Mouse (Mus musculus): Measurements from ENCODE around the gene Chst15. TPM values are rescaled to one million over a fixed set of nuclear protein-coding genes. Genes with fewer than 3 reads are reported as not detected.

The Chst15 gene
- polyA plus RNA-seq, 1 experiment from 2014 or later, result 24.4 TPM

DNA sequence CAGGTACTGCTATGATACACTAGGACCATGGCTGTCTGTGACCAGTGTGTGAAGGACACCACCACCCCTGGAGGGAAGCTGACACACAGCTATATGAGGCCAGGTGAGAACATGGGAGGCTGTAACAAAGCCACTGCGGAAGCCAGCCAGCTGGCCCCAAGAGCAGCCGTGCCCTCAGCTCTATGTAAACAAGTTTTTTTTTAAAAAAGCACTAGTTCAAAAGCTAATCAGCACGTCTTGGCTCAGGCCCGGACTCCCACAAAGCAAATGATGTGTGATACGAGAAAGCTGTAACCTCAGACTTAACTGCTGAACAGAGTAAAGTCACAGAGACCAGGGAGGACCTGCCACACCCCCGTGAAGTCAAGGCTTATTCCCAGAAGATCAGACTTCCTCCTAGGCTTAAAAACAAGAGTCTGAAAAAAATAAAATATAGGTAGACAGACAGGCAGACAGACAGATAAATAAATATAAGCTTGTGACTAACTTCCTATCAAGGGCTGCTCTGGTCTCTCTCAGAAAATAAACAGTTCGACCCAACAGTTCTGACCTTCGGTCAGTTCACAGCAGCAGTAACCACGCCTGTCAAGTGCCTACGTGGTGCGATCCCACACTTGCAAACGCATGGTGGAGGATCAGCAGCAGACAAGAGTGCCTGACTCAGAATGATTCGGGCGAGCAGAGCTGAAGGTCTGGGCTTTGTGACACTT lies 30.2 kb downstream of the Chst15 start:
- H3K4me1 ChIP-seq (replicated peaks), result peaks cover 68% of the 10 kb centered on the region
- no peaks in the 10 kb centered on the region for H3K9me3 ChIP-seq
- no peaks in the 10 kb centered on the region for H3K36me3 ChIP-seq
- peak overlapping the region; percentile 55 for H3K27ac ChIP-seq
- WGBS, result 38% methylated on average over 14 of the region's 14 CpGs
- H3K4me3 ChIP-seq, result no peak overlapping the region
- ATAC-seq (ENCODE audit: low FRiP score), result no peak
- no peak overlapping the region for H3K9ac ChIP-seq
- H3K27me3 ChIP-seq, result no peaks in the 10 kb centered on the region
- H3K4me2 ChIP-seq, result no peak overlapping the region

DNA sequence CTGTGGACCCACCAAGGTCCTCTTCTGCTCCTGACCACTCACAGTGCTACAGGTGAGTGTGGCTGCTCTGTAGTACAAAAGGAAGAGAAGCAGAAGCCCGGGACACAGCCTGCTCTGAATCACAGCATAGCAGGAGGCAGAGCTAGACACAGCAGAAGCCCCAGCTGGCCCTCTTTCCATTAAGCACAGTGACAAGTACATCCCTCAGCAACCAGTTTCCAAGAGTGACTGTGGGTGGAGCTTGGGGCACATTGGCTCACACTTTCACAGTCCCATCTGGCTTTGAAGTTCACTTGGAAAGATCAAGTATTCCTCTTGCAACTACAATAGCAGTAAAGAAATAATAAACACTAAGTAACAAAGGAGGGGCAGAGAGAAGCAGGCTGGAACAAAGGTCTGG lies 32.2 kb downstream of the Chst15 start:
- 0 out of 2 replicates have a peak, but pooled peaks have one; percentile 33 for ATAC-seq (ENCODE audit: low FRiP score)
- peak overlapping the region; percentile 83 for H3K27ac ChIP-seq
- WGBS, result 0% methylated on average over 1 of the region's 1 CpGs
- no peak overlapping the region for H3K9ac ChIP-seq
- no peak overlapping the region for H3K4me2 ChIP-seq
- H3K4me1 ChIP-seq (replicated peaks), result peaks cover 80% of the 10 kb centered on the region
- no peak overlapping the region for H3K4me3 ChIP-seq
- no peaks in the 10 kb centered on the region for H3K9me3 ChIP-seq
- no peaks in the 10 kb centered on the region for H3K27me3 ChIP-seq
- H3K36me3 ChIP-seq, result no peaks in the 10 kb centered on the region

DNA sequence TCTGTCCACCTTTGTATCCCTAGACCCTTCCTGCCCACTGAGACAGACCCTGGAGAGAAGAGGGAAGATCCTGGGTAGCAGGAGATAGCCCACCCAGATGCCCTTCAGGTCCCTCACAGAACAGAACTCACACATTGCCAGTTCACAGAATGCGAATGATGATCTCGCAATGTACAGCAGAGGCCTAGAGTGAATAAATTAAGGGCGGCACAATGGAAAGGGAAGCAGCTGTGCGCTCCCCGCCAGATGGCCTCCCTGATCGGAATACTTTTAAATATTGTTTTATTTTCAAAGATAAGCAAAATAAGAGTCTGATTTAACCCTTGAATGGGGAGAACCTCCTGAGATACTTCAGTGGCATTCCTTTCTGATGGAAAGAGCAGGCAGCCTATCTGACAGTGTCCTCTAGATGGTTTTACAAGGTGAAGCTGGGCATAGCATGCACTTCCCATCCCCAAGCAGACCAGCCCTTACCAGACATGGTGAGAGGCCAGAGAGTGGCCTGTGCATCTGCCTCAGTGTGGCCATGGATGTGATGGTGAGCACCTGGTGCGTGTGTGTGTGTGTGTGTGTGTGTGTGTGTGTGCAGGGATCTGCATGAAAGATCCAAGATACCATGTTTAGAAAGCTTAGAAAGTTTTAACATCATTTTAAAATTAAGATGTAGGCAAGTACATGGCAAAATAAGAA lies 32.8 kb downstream of the Chst15 start:
- Histone ChIP-seq H3K27me3 (no peaks in the 10 kb centered on the region), H3K9me3 (no peaks in the 10 kb centered on the region), H3K4me3 (no peak overlapping the region), H3K9ac (0 out of 2 replicates have a peak overlapping the region, but pooled peaks have one; percentile 49), H3K27ac (peak overlapping the region; percentile 83), H3K4me2 (no peak overlapping the region), H3K36me3 (no peaks in the 10 kb centered on the region), H3K4me1 (replicated peaks) (peaks cover 80% of the 10 kb centered on the region)
- ATAC-seq (ENCODE audit: low FRiP score), result no peak; the same call in 1 of the 2 replicates
- WGBS, result 24% methylated on average over 7 of the region's 7 CpGs

DNA sequence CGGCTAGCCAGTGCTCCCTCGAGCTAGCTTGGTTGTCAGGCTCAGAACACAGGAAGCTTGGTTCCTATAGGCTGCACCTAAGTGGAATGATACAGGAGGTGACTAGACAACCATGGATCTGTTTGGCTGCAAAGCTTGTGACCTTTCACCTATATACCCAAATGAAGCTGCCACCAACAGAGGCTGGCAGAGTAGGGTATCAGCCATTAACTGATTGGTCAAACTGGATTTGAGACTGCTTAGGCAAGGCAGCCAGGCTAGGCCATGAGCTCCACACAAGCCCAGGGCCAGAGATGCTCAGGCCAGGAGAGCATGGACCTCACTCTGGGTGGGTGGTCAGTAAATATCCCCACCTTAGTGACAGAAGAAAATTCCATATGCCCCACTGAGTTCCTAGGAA lies 34.5 kb downstream of the Chst15 start:
- Histone ChIP-seq H3K4me3 (no peak overlapping the region), H3K4me1 (replicated peaks) (peaks cover 81% of the 10 kb centered on the region), H3K4me2 (no peak overlapping the region), H3K27me3 (no peaks in the 10 kb centered on the region), H3K9me3 (no peaks in the 10 kb centered on the region), H3K36me3 (no peaks in the 10 kb centered on the region), H3K27ac (peak overlapping the region; percentile 31; the same call in 1 of the 2 replicates), H3K9ac (no peak overlapping the region)
- WGBS, result 91% methylated on average over 2 of the region's 2 CpGs
- no peak for ATAC-seq (ENCODE audit: low FRiP score)

DNA sequence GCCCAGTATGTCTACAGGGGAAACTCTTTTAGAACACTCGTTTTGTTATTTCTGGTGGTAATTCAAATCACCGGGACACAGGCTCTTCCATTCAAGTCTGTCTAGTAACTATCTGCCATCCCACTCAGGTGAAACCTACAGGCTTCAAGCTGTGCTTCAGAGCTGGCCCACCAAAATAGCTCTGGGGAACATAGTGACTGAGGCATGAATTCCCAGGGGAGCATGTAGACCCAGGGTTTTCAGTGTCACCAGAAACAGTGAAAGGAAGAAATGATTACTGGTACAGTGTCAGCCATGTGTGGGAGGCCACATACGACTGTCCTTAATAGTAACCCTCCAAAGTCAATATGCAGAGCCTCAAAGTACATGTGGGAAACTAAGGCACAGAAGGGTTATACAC lies 34.9 kb downstream of the Chst15 start:
- H3K27ac ChIP-seq, result peak overlapping the region; percentile 31; the same call in 1 of the 2 replicates
- 76% methylated on average over 3 of the region's 3 CpGs for WGBS
- no peaks in the 10 kb centered on the region for H3K36me3 ChIP-seq
- no peaks in the 10 kb centered on the region for H3K9me3 ChIP-seq
- H3K4me1 ChIP-seq (replicated peaks), result peaks cover 80% of the 10 kb centered on the region
- no peaks in the 10 kb centered on the region for H3K27me3 ChIP-seq
- H3K4me3 ChIP-seq, result no peak overlapping the region
- H3K4me2 ChIP-seq, result no peak overlapping the region
- ATAC-seq (ENCODE audit: low FRiP score), result no peak
- H3K9ac ChIP-seq, result no peak overlapping the region

DNA sequence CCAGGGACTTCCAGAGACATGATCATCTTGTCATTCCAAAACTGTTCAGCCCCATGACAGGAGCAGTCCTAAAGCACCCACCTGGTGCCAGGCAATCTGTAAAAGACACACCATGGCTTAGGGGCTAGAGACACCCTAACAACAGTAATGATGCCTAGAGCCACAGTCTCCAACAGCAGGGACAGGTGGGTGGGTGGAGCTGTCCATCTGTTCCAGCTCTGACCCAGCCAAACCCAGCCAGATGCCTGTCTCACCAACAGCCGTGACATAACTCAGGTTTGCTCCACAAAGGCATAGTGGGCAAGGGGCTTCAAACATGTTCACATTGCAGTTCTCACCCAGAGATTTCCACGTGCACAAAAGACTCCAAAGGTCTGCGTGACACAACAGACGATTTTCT lies 35.3 kb downstream of the Chst15 start:
- Histone ChIP-seq H3K36me3 (no peaks in the 10 kb centered on the region), H3K27ac (peak overlapping the region; percentile 31), H3K4me3 (no peak overlapping the region), H3K9me3 (no peaks in the 10 kb centered on the region), H3K9ac (no peak overlapping the region), H3K27me3 (no peaks in the 10 kb centered on the region), H3K4me1 (replicated peaks) (peaks cover 79% of the 10 kb centered on the region), H3K4me2 (no peak overlapping the region)
- no peak for ATAC-seq (ENCODE audit: low FRiP score)
- 43% methylated on average over 4 of the region's 4 CpGs for WGBS

DNA sequence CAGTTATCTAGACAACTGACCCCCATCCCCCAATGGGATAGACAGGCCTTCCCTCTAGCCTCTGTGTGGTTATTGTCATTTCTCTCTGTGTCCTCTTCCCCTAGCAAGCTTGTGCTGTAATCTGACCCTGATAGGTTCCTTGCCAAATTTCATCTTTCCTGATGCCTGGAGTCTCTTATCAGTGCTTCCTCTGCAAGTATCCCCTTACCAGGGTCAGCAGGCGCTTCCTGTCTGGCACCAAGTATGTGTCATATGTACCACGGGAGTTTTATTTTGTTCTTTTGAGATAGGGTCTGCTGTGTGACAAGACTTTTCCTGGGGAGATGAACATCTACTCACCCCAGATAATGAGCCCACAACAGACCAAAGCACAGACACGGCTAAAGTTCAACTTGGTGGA lies 38.4 kb downstream of the Chst15 start:
- Histone ChIP-seq H3K4me1 (replicated peaks) (peaks cover 61% of the 10 kb centered on the region), H3K27me3 (no peaks in the 10 kb centered on the region), H3K36me3 (no peaks in the 10 kb centered on the region), H3K27ac (no peak overlapping the region), H3K9ac (no peak overlapping the region), H3K4me2 (no peak overlapping the region), H3K9me3 (no peaks in the 10 kb centered on the region), H3K4me3 (no peak overlapping the region)
- 87% methylated on average over 3 of the region's 3 CpGs for WGBS
- no peak for ATAC-seq (ENCODE audit: low FRiP score)

DNA sequence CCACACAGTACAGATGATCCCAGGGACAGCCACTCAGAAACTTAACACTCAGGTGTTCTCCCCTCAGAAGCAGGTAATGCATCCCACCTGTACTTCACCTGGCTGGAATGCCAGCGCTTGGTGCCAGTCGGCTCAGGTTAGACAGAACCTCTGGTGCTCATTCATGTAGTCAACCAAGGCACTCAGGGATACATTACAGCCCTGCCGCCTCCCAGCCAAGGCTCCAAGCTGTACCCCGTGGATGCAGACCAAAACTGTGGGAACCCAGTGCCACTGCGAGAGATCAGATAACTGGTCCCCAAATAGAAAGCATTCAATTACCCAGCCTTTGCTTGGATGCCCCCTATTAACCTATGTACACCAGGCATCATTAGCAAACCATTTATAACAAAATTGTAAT lies 40.7 kb downstream of the Chst15 start:
- Histone ChIP-seq H3K9me3 (no peaks in the 10 kb centered on the region), H3K9ac (no peak overlapping the region), H3K4me2 (no peak overlapping the region), H3K27me3 (no peaks in the 10 kb centered on the region), H3K27ac (peak overlapping the region; percentile 35), H3K4me3 (no peak overlapping the region), H3K36me3 (no peaks in the 10 kb centered on the region), H3K4me1 (replicated peaks) (peaks cover 39% of the 10 kb centered on the region)
- ATAC-seq (ENCODE audit: low FRiP score), result no peak
- WGBS, result 70% methylated on average over 5 of the region's 5 CpGs

DNA sequence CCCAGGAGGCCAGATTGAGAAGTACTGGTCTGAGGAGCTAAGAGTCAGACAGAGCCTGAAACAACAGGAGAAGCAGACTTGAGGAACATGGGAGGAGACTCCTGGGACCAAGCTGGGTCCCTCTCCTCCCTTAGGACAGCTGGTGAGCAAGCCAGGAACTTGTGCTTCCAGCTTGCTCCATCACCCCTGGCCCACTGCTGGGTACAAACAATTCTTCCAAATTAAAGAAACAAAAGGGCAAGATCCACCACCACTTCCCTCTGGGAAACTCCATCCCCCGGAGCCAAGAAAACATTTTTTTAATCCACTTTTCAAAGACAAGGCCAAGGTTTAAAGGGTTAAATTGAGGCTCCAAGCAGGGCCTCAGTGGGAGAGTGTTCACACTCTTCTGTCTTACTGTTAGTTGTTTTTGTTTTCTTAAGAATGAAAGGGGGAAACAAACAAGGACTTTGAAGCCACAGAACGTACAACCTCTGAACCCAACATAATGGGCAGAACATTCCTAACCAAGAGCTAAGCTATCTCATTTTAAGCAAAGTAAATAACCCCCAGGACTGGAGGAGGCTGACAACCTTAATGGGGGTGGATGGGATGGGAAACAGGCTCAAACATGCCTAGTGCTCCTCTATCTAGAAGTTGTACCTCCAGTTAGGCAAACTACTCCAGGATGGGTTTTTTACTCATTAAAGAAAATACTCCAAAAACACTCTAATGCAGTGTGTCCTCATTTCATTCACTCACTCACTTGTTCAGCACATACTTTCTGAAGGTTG lies 43.1 kb downstream of the Chst15 start:
- no peak overlapping the region for H3K9ac ChIP-seq
- no peak for ATAC-seq (ENCODE audit: low FRiP score)
- no peaks in the 10 kb centered on the region for H3K9me3 ChIP-seq
- peaks cover 30% of the 10 kb centered on the region for H3K4me1 ChIP-seq (replicated peaks)
- H3K27me3 ChIP-seq, result no peaks in the 10 kb centered on the region
- peaks cover 10% of the 10 kb centered on the region for H3K36me3 ChIP-seq
- no peak overlapping the region for H3K4me3 ChIP-seq
- WGBS, result 56% methylated on average over 2 of the region's 2 CpGs
- no peak overlapping the region for H3K4me2 ChIP-seq
- no peak overlapping the region for H3K27ac ChIP-seq

DNA sequence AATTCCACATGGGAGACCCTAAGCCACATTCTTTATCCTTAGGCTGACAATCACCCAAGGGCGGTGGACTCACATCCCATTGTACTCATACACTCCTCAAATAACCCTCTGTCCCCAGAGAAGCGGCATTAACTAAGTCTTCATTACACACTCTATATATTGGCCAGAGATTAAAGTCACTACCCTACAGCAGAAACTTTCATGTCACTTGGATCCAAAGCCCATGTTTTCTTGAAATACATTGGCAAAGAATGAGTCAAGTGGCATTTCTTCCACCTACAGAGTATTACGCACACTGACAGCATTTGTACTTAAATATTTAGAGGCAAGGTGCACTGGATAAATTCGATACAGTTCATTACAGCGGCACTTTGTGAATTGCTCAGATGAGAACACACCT lies 44.0 kb downstream of the Chst15 start:
- Histone ChIP-seq H3K27me3 (no peaks in the 10 kb centered on the region), H3K36me3 (peaks cover 18% of the 10 kb centered on the region), H3K9ac (no peak overlapping the region), H3K4me3 (no peak overlapping the region), H3K27ac (no peak overlapping the region), H3K9me3 (no peaks in the 10 kb centered on the region), H3K4me1 (replicated peaks) (peaks cover 20% of the 10 kb centered on the region), H3K4me2 (no peak overlapping the region)
- WGBS, result 96% methylated on average over 5 of the region's 5 CpGs
- no peak for ATAC-seq (ENCODE audit: low FRiP score)

DNA sequence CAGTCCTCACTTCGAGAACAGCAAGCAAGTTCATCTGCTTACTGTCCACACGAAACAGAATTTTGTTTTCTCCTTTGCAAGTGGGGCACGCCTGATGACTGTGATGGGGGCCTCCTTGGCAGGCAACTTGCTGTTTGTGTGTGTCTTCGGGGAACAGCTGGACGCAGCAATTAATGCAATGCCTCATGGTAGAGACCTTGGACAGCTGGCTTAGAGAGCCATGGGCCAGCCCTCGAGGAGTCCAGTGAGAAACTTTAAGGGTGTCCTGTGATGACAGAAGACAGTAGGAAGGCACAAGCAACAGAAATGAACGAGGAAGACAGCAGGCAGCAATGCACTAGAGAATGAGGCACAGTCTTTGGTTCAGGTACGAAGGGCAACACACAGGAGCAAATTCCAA lies 46.7 kb downstream of the Chst15 start:
- H3K4me1 ChIP-seq (replicated peaks), result peaks cover 20% of the 10 kb centered on the region
- no peaks in the 10 kb centered on the region for H3K27me3 ChIP-seq
- no peak overlapping the region for H3K9ac ChIP-seq
- H3K4me3 ChIP-seq, result no peak overlapping the region
- H3K27ac ChIP-seq, result no peak overlapping the region
- H3K36me3 ChIP-seq, result peaks cover 25% of the 10 kb centered on the region
- ATAC-seq (ENCODE audit: low FRiP score), result no peak
- 88% methylated on average over 8 of the region's 8 CpGs for WGBS
- H3K4me2 ChIP-seq, result no peak overlapping the region
- H3K9me3 ChIP-seq, result no peaks in the 10 kb centered on the region

DNA sequence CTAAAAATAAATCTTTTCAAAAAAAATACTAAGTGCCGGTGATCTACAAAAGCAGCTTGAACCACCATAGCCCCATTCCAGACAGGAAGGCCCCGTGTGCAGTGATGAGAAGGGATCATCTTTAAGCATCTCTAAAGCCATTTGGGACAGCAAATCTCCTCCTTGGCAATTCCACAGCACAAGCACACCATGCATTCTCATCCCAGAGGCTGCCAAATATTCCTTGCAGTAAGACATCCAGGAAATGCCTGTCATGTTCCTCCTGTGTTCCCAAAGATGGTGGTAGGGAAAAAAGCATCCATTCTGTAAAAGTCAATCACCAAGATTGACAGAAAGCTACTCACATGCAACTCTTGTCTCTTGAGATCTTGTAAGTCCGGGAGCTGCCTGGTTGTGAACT lies 47.4 kb downstream of the Chst15 start:
- H3K4me3 ChIP-seq, result no peak overlapping the region

More for the DNA sequence above, 47.4 kb downstream of the Chst15 start:
- no peak for ATAC-seq (ENCODE audit: low FRiP score)
- Histone ChIP-seq H3K4me2 (no peak overlapping the region), H3K4me1 (replicated peaks) (peaks cover 24% of the 10 kb centered on the region), H3K36me3 (peaks cover 25% of the 10 kb centered on the region), H3K9me3 (no peaks in the 10 kb centered on the region), H3K27me3 (no peaks in the 10 kb centered on the region), H3K9ac (no peak overlapping the region), H3K27ac (no peak overlapping the region)
- 82% methylated on average over 3 of the region's 3 CpGs for WGBS
